Mouse (Mus musculus): ENCODE measurements around the gene 2610301B20Rik. TPM values are rescaled to one million over a fixed set of nuclear protein-coding genes. Genes with fewer than 3 reads are reported as not detected.

2610301B20Rik gene
- polyA plus RNA-seq, 1 experiment from 2014 or later: 47.6 TPM

GRCm38 (mm10) chr4:10928158-10928557 lies 53.9 kb downstream of the 2610301B20Rik start:
- H3K27ac ChIP-seq (replicated peaks): no peak overlapping the region
- no peak for ATAC-seq (replicated peaks)
- no peak overlapping the region for H3K4me3 ChIP-seq
- no peak overlapping the region for H3K4me2 ChIP-seq (replicated peaks)
- no peaks in the 10 kb centered on the region for H3K9me3 ChIP-seq
- no peaks in the 10 kb centered on the region for H3K36me3 ChIP-seq
- no peaks in the 10 kb centered on the region for H3K27me3 ChIP-seq
- peaks cover 3% of the 10 kb centered on the region; the same call in 1 of the 2 replicates for H3K4me1 ChIP-seq
- H3K9ac ChIP-seq (replicated peaks): no peak overlapping the region
- 93% methylated on average over 6 of the region's 6 CpGs for WGBS

- ATAC-seq (replicated peaks): no peak
- Histone ChIP-seq H3K27me3 (no peaks in the 10 kb centered on the region), H3K36me3 (no peaks in the 10 kb centered on the region), H3K4me1 (no peaks in the 10 kb centered on the region), H3K9ac (replicated peaks) (no peak overlapping the region), H3K4me3 (no peak overlapping the region), H3K9me3 (no peaks in the 10 kb centered on the region), H3K4me2 (replicated peaks) (no peak overlapping the region), H3K27ac (replicated peaks) (no peak overlapping the region)
- 85% methylated on average over 3 of the region's 3 CpGs for WGBS
Observed at GRCm38 (mm10) chr4:10929726-10930125, 55.4 kb downstream of the 2610301B20Rik start.

- Histone ChIP-seq H3K4me3 (no peak overlapping the region), H3K27me3 (no peaks in the 10 kb centered on the region), H3K27ac (replicated peaks) (no peak overlapping the region), H3K36me3 (no peaks in the 10 kb centered on the region), H3K9me3 (no peaks in the 10 kb centered on the region), H3K4me2 (replicated peaks) (no peak overlapping the region), H3K4me1 (no peaks in the 10 kb centered on the region), H3K9ac (replicated peaks) (no peak overlapping the region)
- no peak for ATAC-seq (replicated peaks)
- WGBS: 90% methylated on average over 9 of the region's 9 CpGs
Observed at GRCm38 (mm10) chr4:10931040-10931439, 56.7 kb downstream of the 2610301B20Rik start.

GRCm38 (mm10) chr4:10932091-10932745 lies 57.9 kb downstream of the 2610301B20Rik start:
- 17% methylated on average over 4 of the region's 4 CpGs for WGBS
- H3K27ac ChIP-seq (replicated peaks): no peak overlapping the region
- no peak overlapping the region for H3K4me2 ChIP-seq (replicated peaks)
- H3K4me3 ChIP-seq: no peak overlapping the region
- no peak for ATAC-seq (replicated peaks)
- no peak overlapping the region for H3K9ac ChIP-seq (replicated peaks)
- no peaks in the 10 kb centered on the region for H3K27me3 ChIP-seq
- no peaks in the 10 kb centered on the region for H3K36me3 ChIP-seq
- H3K4me1 ChIP-seq: no peaks in the 10 kb centered on the region
- no peaks in the 10 kb centered on the region for H3K9me3 ChIP-seq

GRCm38 (mm10) chr4:10932782-10933181 lies 58.5 kb downstream of the 2610301B20Rik start:
- 75% methylated on average over 5 of the region's 5 CpGs for WGBS
- no peak overlapping the region for H3K4me3 ChIP-seq
- H3K4me1 ChIP-seq: no peaks in the 10 kb centered on the region
- H3K9ac ChIP-seq (replicated peaks): no peak overlapping the region
- H3K27me3 ChIP-seq: no peaks in the 10 kb centered on the region
- no peak overlapping the region for H3K27ac ChIP-seq (replicated peaks)
- no peaks in the 10 kb centered on the region for H3K36me3 ChIP-seq
- no peaks in the 10 kb centered on the region for H3K9me3 ChIP-seq
- ATAC-seq (replicated peaks): no peak
- no peak overlapping the region for H3K4me2 ChIP-seq (replicated peaks)

GRCm38 (mm10) chr4:10936766-10937165 lies 62.5 kb downstream of the 2610301B20Rik start:
- H3K4me1 ChIP-seq: no peaks in the 10 kb centered on the region
- WGBS: 82% methylated on average over 4 of the region's 4 CpGs
- ATAC-seq (replicated peaks): no peak

More at GRCm38 (mm10) chr4:10936766-10937165, 62.5 kb downstream of the 2610301B20Rik start:
- no peak overlapping the region for H3K27ac ChIP-seq (replicated peaks)
- no peaks in the 10 kb centered on the region for H3K36me3 ChIP-seq
- H3K9ac ChIP-seq (replicated peaks): no peak overlapping the region
- no peak overlapping the region for H3K4me2 ChIP-seq (replicated peaks)
- no peak overlapping the region for H3K4me3 ChIP-seq
- H3K27me3 ChIP-seq: no peaks in the 10 kb centered on the region
- H3K9me3 ChIP-seq: no peaks in the 10 kb centered on the region

Small RNA genes within 50 kb of the gene (microRNA-seq; reads per million reads assigned to microRNA genes)
- gene Mir3471-1: not detected
- 1.5 reads per million for gene n-TSaga9

Measured in forebrain, embryonic 15.5 days (tissue).